Mouse (Mus musculus): ENCODE measurements around the gene Dr1. TPM values are rescaled to one million over a fixed set of nuclear protein-coding genes. Genes with fewer than 3 reads are reported as not detected.

The Dr1 gene
- polyA plus RNA-seq (2015; fragmentation: Nextera tagmentation; extraction: Ambion mirVana) = 27.8 and 33.8 TPM in 2 replicates

DNA sequence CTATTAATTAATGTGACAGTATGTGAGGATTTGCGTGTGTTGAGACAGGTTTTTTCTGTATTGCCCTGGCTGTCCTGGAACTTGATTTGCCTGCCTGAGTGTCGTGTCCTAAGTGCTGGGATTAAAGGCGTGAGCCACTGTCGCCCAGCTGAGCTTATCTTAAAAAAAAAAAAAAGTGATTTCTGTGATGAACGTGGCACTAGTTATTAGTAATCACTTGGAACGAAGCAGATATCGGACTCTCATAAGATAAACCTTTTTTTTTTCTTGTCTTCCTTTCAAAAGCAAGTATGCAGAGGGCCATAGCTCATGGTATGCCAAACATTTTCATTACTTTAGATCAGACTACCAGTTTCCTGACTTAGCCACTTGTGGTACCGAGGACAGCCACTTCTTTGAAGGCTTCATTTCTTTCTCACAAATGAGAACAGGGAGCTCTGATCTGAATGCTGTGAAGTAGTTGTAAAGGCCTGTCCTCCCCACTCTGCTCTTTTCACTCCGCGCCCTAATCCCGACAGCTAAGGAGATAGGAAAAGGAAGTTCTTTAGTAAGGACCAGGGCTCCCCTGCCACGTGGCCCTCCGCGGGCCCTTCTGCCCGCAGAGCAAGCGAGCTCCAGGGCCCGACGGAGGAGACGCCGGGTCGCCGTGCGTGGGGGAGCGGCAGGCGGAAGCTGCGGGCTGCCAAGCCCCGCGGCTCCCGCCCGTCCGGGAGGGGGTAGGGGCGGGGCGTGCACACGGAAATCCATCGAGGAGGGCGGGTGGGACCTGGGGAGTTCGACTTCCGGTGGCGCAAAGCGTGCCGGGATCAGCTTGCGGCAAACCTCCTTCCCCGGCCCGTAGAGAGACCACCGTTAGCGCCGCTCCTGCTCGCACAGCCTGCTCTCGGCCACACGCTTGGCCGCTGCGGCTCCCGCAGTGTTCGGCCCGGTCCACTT, at the start of gene Dr1:
TSS of gene Dr1 (plus strand) at position 771 of the 936 bp plus-strand sequence.

DNA sequence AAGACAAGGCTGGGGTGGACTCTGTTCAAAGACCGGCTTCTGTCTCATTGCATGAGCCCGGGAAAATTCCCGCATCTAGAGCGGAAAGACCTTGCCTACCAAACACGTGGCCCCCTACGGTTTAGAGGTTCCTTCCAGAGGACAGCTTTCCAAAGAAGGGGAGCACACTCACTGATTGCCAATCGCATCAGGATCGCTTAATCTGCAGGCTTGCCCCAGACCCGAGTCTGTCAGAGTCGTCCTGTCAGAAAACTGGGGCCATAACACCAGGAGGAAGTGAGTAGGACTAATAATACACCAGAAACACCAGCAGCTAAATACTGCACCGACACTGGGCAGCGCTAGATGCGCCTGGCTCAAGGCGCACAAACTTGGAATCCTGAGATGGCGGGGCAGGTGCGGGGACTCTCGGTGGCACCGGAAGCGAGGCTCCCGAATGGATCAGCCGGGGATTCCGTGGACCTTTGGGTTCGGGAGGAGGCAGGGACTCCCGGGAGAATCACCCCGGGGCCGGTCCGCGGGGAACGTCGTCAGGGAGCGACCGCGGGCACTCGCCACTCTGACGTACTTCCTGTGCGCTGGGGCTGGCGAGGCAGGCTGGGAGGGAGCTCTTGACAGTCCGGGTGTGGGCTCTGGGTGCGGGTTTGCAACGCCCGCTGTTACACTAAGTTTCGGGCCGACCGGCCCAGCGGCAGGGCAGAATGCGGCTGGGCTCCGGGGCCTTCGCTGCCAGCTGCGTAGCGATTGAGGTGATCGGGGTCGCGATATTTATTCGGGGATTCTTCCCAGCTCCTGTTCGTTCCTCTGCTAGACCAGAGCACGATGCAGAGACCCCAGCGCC, 43.7 kb downstream of the Dr1 start, which contains the start of gene Pigg:
TSS of gene Pigg (plus strand) at position 386 of the 841 bp plus-strand sequence.

Other genes starting within 250 kb of the Dr1 start
- 39.4 and 47.8 TPM in 2 replicates for gene Mtf2, start 203.2 kb upstream of the Dr1 start, polyA plus RNA-seq (2015; fragmentation: Nextera tagmentation; extraction: Ambion mirVana)
- gene Tmed5, start 136.3 kb upstream of the Dr1 start, polyA plus RNA-seq (2015; fragmentation: Nextera tagmentation; extraction: Ambion mirVana) = 29.4 and 32.0 TPM in 2 replicates
- 4.2 and 4.9 TPM in 2 replicates for gene Ccdc18, start 136.0 kb upstream of the Dr1 start, polyA plus RNA-seq (2015; fragmentation: Nextera tagmentation; extraction: Ambion mirVana)
- gene Pigg, start 43.7 kb downstream of the Dr1 start, polyA plus RNA-seq (2015; fragmentation: Nextera tagmentation; extraction: Ambion mirVana) = 2.6 and 5.1 TPM in 2 replicates
- 0.23 and 0.46 TPM in 2 replicates for gene Gm42517, start 99.0 kb downstream of the Dr1 start, polyA plus RNA-seq (2015; fragmentation: Nextera tagmentation; extraction: Ambion mirVana)
- 0.14 TPM in 1 of 2 replicates, not detected in the other for gene Pde6b, start 119.5 kb downstream of the Dr1 start, polyA plus RNA-seq (2015; fragmentation: Nextera tagmentation; extraction: Ambion mirVana)
- 514 and 634 TPM in 2 replicates for gene Atp5k, start 165.6 kb downstream of the Dr1 start, polyA plus RNA-seq (2015; fragmentation: Nextera tagmentation; extraction: Ambion mirVana)
- gene Mfsd7a, start 180.0 kb downstream of the Dr1 start, polyA plus RNA-seq (2015; fragmentation: Nextera tagmentation; extraction: Ambion mirVana) = 0.35 and 0.68 TPM in 2 replicates
- gene Pcgf3, start 192.3 kb downstream of the Dr1 start, polyA plus RNA-seq (2015; fragmentation: Nextera tagmentation; extraction: Ambion mirVana) = 9.8 and 10.1 TPM in 2 replicates

Data from adrenal gland, postnatal 0 days (tissue).